Mouse (Mus musculus): ENCODE results near the gene Adgrd1. TPM values are rescaled to one million over a fixed set of nuclear protein-coding genes. Genes with fewer than 3 reads are reported as not detected.

The Adgrd1 gene
- polyA plus RNA-seq, 1 experiment from 2014 or later, result 0.06 TPM

- Histone ChIP-seq H3K27ac (replicated peaks; ENCODE audit: low read depth, low read length) (no peak overlapping the region), H3K36me3 (replicated peaks; ENCODE audit: control insufficient read depth, insufficient read depth, low read depth, low read length) (no peaks in the 10 kb centered on the region), H3K4me1 (ENCODE audit: control insufficient read depth, insufficient read depth, low read length) (no peaks in the 10 kb centered on the region), H3K9ac (replicated peaks; ENCODE audit: low read length) (peak overlapping the region; percentile 25; the same call in 1 of the 2 replicates), H3K9me3 (replicated peaks; ENCODE audit: control insufficient read depth, low read length) (no peaks in the 10 kb centered on the region), H3K27me3 (ENCODE audit: control insufficient read depth, insufficient read depth, low read length) (no peaks in the 10 kb centered on the region), H3K4me3 (ENCODE audit: low read depth, low read length) (no peak overlapping the region), H3K4me2 (ENCODE audit: low read depth, low read length) (peak overlapping the region; percentile 25; the same call in 1 of the 2 replicates)
- DNase-seq (ENCODE audit: low spot score), result peak; percentile 42
- WGBS, result 9% methylated on average over 22 of the region's 22 CpGs
- ATAC-seq (replicated peaks; ENCODE audit: insufficient number of reproducible peaks, low FRiP score, low TSS enrichment, low read depth), result no peak
Measured at GRCm38 (mm10) chr5:129217481-129218221, 121.1 kb downstream of the Adgrd1 start.

- 13% methylated on average over 2 of the region's 3 CpGs for WGBS
- Histone ChIP-seq H3K9me3 (replicated peaks; ENCODE audit: control insufficient read depth, low read length) (no peaks in the 10 kb centered on the region), H3K4me1 (ENCODE audit: control insufficient read depth, insufficient read depth, low read length) (no peaks in the 10 kb centered on the region), H3K9ac (replicated peaks; ENCODE audit: low read length) (no peak overlapping the region), H3K27me3 (ENCODE audit: control insufficient read depth, insufficient read depth, low read length) (no peaks in the 10 kb centered on the region), H3K27ac (replicated peaks; ENCODE audit: low read depth, low read length) (no peak overlapping the region), H3K4me2 (ENCODE audit: low read depth, low read length) (0 out of 2 replicates have a peak overlapping the region, but pooled peaks have one; percentile 20), H3K36me3 (replicated peaks; ENCODE audit: control insufficient read depth, insufficient read depth, low read depth, low read length) (no peaks in the 10 kb centered on the region), H3K4me3 (ENCODE audit: low read depth, low read length) (no peak overlapping the region)
- DNase-seq (ENCODE audit: low spot score) (no peak), ATAC-seq (replicated peaks; ENCODE audit: insufficient number of reproducible peaks, low FRiP score, low TSS enrichment, low read depth) (no peak)
Measured at GRCm38 (mm10) chr5:129218222-129218505, 121.6 kb downstream of the Adgrd1 start.

- H3K4me1 ChIP-seq (ENCODE audit: control insufficient read depth, insufficient read depth, low read length), result no peaks in the 10 kb centered on the region
- H3K9me3 ChIP-seq (replicated peaks; ENCODE audit: control insufficient read depth, low read length), result no peaks in the 10 kb centered on the region
- peak; percentile 13 for DNase-seq (ENCODE audit: low spot score)
- H3K27ac ChIP-seq (replicated peaks; ENCODE audit: low read depth, low read length), result no peak overlapping the region
- ATAC-seq (replicated peaks; ENCODE audit: insufficient number of reproducible peaks, low FRiP score, low TSS enrichment, low read depth), result no peak
- no peaks in the 10 kb centered on the region for H3K36me3 ChIP-seq (replicated peaks; ENCODE audit: control insufficient read depth, insufficient read depth, low read depth, low read length)
- H3K4me3 ChIP-seq (ENCODE audit: low read depth, low read length), result no peak overlapping the region
- H3K4me2 ChIP-seq (ENCODE audit: low read depth, low read length), result no peak overlapping the region
- H3K9ac ChIP-seq (replicated peaks; ENCODE audit: low read length), result no peak overlapping the region
- H3K27me3 ChIP-seq (ENCODE audit: control insufficient read depth, insufficient read depth, low read length), result no peaks in the 10 kb centered on the region
- 14% methylated on average over 8 of the region's 8 CpGs for WGBS
Measured at GRCm38 (mm10) chr5:129218537-129218981, 122.0 kb downstream of the Adgrd1 start.

GRCm38 (mm10) chr5:129219178-129219760, 122.7 kb downstream of the Adgrd1 start:
- H3K4me2 ChIP-seq (ENCODE audit: low read depth, low read length), result no peak overlapping the region
- WGBS, result 91% methylated on average over 5 of the region's 5 CpGs
- ATAC-seq (replicated peaks; ENCODE audit: insufficient number of reproducible peaks, low FRiP score, low TSS enrichment, low read depth) (no peak), DNase-seq (ENCODE audit: low spot score) (no peak)
- H3K36me3 ChIP-seq (replicated peaks; ENCODE audit: control insufficient read depth, insufficient read depth, low read depth, low read length), result no peaks in the 10 kb centered on the region
- no peak overlapping the region for H3K4me3 ChIP-seq (ENCODE audit: low read depth, low read length)
- H3K4me1 ChIP-seq (ENCODE audit: control insufficient read depth, insufficient read depth, low read length), result no peaks in the 10 kb centered on the region
- no peaks in the 10 kb centered on the region for H3K27me3 ChIP-seq (ENCODE audit: control insufficient read depth, insufficient read depth, low read length)
- H3K9me3 ChIP-seq (replicated peaks; ENCODE audit: control insufficient read depth, low read length), result no peaks in the 10 kb centered on the region
- no peak overlapping the region for H3K9ac ChIP-seq (replicated peaks; ENCODE audit: low read length)
- no peak overlapping the region for H3K27ac ChIP-seq (replicated peaks; ENCODE audit: low read depth, low read length)

- WGBS, result 78% methylated on average over 33 of the region's 33 CpGs
- Histone ChIP-seq H3K4me1 (ENCODE audit: control insufficient read depth, insufficient read depth, low read length) (no peaks in the 10 kb centered on the region), H3K27ac (replicated peaks; ENCODE audit: low read depth, low read length) (no peak overlapping the region), H3K27me3 (ENCODE audit: control insufficient read depth, insufficient read depth, low read length) (no peaks in the 10 kb centered on the region), H3K36me3 (replicated peaks; ENCODE audit: control insufficient read depth, insufficient read depth, low read depth, low read length) (no peaks in the 10 kb centered on the region), H3K9ac (replicated peaks; ENCODE audit: low read length) (no peak overlapping the region), H3K4me3 (ENCODE audit: low read depth, low read length) (no peak overlapping the region), H3K9me3 (replicated peaks; ENCODE audit: control insufficient read depth, low read length) (no peaks in the 10 kb centered on the region), H3K4me2 (ENCODE audit: low read depth, low read length) (no peak overlapping the region)
- DNase-seq (ENCODE audit: low spot score) (no peak), ATAC-seq (replicated peaks; ENCODE audit: insufficient number of reproducible peaks, low FRiP score, low TSS enrichment, low read depth) (no peak)
Measured at GRCm38 (mm10) chr5:129225810-129226450, 129.4 kb downstream of the Adgrd1 start.

GRCm38 (mm10) chr5:129228171-129228570, 131.6 kb downstream of the Adgrd1 start:
- Histone ChIP-seq H3K4me2 (ENCODE audit: low read depth, low read length) (no peak overlapping the region), H3K9me3 (replicated peaks; ENCODE audit: control insufficient read depth, low read length) (no peaks in the 10 kb centered on the region), H3K27me3 (ENCODE audit: control insufficient read depth, insufficient read depth, low read length) (no peaks in the 10 kb centered on the region), H3K4me3 (ENCODE audit: low read depth, low read length) (no peak overlapping the region), H3K4me1 (ENCODE audit: control insufficient read depth, insufficient read depth, low read length) (no peaks in the 10 kb centered on the region), H3K27ac (replicated peaks; ENCODE audit: low read depth, low read length) (no peak overlapping the region), H3K9ac (replicated peaks; ENCODE audit: low read length) (no peak overlapping the region), H3K36me3 (replicated peaks; ENCODE audit: control insufficient read depth, insufficient read depth, low read depth, low read length) (no peaks in the 10 kb centered on the region)
- ATAC-seq (replicated peaks; ENCODE audit: insufficient number of reproducible peaks, low FRiP score, low TSS enrichment, low read depth), result no peak
- DNase-seq (ENCODE audit: low spot score), result no peak
- 81% methylated on average over 2 of the region's 2 CpGs for WGBS

- H3K9me3 ChIP-seq (replicated peaks; ENCODE audit: control insufficient read depth, low read length), result no peaks in the 10 kb centered on the region
- no peak overlapping the region for H3K27ac ChIP-seq (replicated peaks; ENCODE audit: low read depth, low read length)
- no peaks in the 10 kb centered on the region for H3K4me1 ChIP-seq (ENCODE audit: control insufficient read depth, insufficient read depth, low read length)
- 89% methylated on average over 4 of the region's 4 CpGs for WGBS
- DNase-seq (ENCODE audit: low spot score), result no peak
- no peaks in the 10 kb centered on the region for H3K36me3 ChIP-seq (replicated peaks; ENCODE audit: control insufficient read depth, insufficient read depth, low read depth, low read length)
- H3K4me3 ChIP-seq (ENCODE audit: low read depth, low read length), result no peak overlapping the region
- no peak overlapping the region for H3K4me2 ChIP-seq (ENCODE audit: low read depth, low read length)
- H3K27me3 ChIP-seq (ENCODE audit: control insufficient read depth, insufficient read depth, low read length), result no peaks in the 10 kb centered on the region
- no peak for ATAC-seq (replicated peaks; ENCODE audit: insufficient number of reproducible peaks, low FRiP score, low TSS enrichment, low read depth)
- no peak overlapping the region for H3K9ac ChIP-seq (replicated peaks; ENCODE audit: low read length)
Measured at GRCm38 (mm10) chr5:129233301-129233700, 136.8 kb downstream of the Adgrd1 start.

GRCm38 (mm10) chr5:129233881-129234432, 137.4 kb downstream of the Adgrd1 start:
- H3K4me1 ChIP-seq (ENCODE audit: control insufficient read depth, insufficient read depth, low read length), result no peaks in the 10 kb centered on the region
- 78% methylated on average over 7 of the region's 7 CpGs for WGBS
- H3K27ac ChIP-seq (replicated peaks; ENCODE audit: low read depth, low read length), result no peak overlapping the region
- no peak for ATAC-seq (replicated peaks; ENCODE audit: insufficient number of reproducible peaks, low FRiP score, low TSS enrichment, low read depth)
- H3K9ac ChIP-seq (replicated peaks; ENCODE audit: low read length), result no peak overlapping the region
- H3K4me3 ChIP-seq (ENCODE audit: low read depth, low read length), result no peak overlapping the region
- DNase-seq (ENCODE audit: low spot score), result no peak
- no peak overlapping the region for H3K4me2 ChIP-seq (ENCODE audit: low read depth, low read length)
- H3K27me3 ChIP-seq (ENCODE audit: control insufficient read depth, insufficient read depth, low read length), result no peaks in the 10 kb centered on the region
- no peaks in the 10 kb centered on the region for H3K36me3 ChIP-seq (replicated peaks; ENCODE audit: control insufficient read depth, insufficient read depth, low read depth, low read length)
- H3K9me3 ChIP-seq (replicated peaks; ENCODE audit: control insufficient read depth, low read length), result no peaks in the 10 kb centered on the region
